Mouse (Mus musculus) cerebellum, postnatal 25 days (tissue): ENCODE results near the gene Spam1.

Source experiments
- DNase-seq, 2 experiments: peaks; one replicate each; pipeline ENCODE4 v3.0.0; 2021; ENCODE audit warnings: mixed read lengths in 2 of 2

Spam1 gene

DNA sequence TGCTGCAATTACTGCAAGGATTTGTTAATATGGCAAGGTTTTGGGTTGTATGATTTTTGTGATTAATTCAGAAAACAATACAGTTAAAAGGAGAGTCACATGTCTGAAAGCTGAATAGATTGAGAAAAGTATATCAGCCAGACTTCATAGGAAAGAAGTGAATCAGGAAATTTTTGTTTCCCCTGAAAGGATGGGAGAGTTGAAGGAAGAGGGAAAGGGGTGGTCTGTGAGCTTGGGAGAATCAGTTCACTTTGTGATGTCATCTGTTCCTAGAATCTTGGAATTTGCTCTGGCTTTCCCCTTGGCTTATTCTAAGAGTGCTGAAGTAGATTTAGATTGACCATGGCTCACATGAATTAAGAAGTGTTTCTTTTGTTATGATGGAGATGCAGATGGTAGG lies at the start of gene Spam1:
Spam1 (plus strand) TSS at position 301 of the 400 bp plus-strand sequence.
- no peak for DNase-seq

DNA sequence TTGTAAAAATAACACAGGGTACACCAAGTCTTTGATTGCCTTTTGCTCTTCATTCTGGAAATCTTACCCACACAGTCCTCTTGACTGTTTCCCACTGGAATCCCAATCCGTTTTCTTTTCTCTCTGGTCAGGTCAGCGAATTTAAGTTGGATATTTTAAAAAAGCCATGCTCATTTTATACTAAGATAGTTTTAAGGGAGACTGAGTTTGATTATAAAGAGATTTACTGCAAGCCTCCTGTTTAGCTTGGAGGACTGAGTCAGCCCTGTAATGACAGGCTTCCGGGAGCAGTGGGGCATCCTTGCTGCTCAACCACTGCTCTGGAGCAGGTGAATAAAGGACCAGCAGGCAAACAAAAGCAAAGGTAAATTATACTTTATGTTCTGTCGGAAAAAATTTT lies 43.0 kb upstream of the Spam1 start, which contains the start of gene Hyal4:
Hyal4 (plus strand) TSS at position 301 of the 400 bp plus-strand sequence.
- no peak for DNase-seq

GRCm38 (mm10) chr6:24759281-24759680 lies 31.7 kb upstream of the Spam1 start:
- DNase-seq = no peak

GRCm38 (mm10) chr6:24766261-24766660 lies 24.7 kb upstream of the Spam1 start:
- no peak for DNase-seq

GRCm38 (mm10) chr6:24779182-24779581 lies 11.8 kb upstream of the Spam1 start:
- DNase-seq = no peak

DNA sequence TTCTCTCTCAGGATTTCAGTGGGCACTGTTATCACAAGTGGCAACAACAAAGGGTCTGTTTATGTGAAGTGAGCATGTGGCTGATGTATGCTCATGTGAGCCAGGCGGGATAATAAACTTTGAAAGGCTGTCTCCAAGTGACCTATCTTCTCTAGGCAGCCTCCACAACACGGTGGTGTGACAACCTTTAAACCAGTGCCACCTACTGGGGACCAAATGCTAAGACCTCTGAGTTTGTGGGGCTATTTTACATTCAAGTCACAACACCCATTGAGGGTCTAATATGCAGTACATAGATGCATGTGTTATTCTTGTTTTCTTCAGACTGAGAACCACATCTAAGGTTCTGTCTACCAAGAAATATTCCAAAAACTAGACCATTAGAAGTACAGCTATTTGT lies 31.1 kb downstream of the Spam1 start:
- DNase-seq = peak in 1 of 2 experiments; percentile 9
